22 mouse cellular contexts compared by ENCODE assay signal in genomic region chr15:22934293-22934692, GRCm38 (mm10).
"Had no signal": no experiment of that assay in that cellular context is flagged by ENCODE, and none has a peak within 500 bp of the region (broad histone marks: within the 10 kb centered on the region; RNA-seq: fewer than 3 reads in every experiment).

No protein-coding gene starts in this region.

- ATAC-seq: intestine, postnatal 0 days; liver, embryonic 12.5 days had no signal

- H3K4me2 ChIP-seq: limb, embryonic 12.5 days; liver, embryonic 12.5 days; liver, embryonic 15.5 days; midbrain, embryonic 11.5 days had no signal

- H3K4me3 ChIP-seq: left cerebral cortex, adult 2 months; limb, embryonic 12.5 days; liver, embryonic 12.5 days; liver, embryonic 15.5 days; megakaryocyte, embryonic 14.5 days had no signal

- H3K9ac ChIP-seq: limb, embryonic 12.5 days; liver, embryonic 12.5 days; liver, embryonic 15.5 days had no signal

- H3K36me3 ChIP-seq: limb, embryonic 12.5 days; liver, embryonic 12.5 days; liver, embryonic 15.5 days had no signal

- H3K9me3 ChIP-seq: limb, embryonic 12.5 days; liver, embryonic 12.5 days; liver, embryonic 15.5 days; megakaryocyte, embryonic 14.5 days had no signal

- H3K4me1 ChIP-seq: limb, embryonic 12.5 days; liver, embryonic 12.5 days; liver, embryonic 15.5 days; megakaryocyte, embryonic 14.5 days had no signal

- H3K27me3 ChIP-seq: limb, embryonic 12.5 days; liver, embryonic 12.5 days; liver, embryonic 15.5 days; megakaryocyte, embryonic 14.5 days had no signal

- DNase-seq: kidney, adult 2 months; kidney, postnatal 36 days; layer of hippocampus, postnatal 36 days; liver; lung, adult 2 months; lung, postnatal 14 days; midbrain, embryonic 14.5 days; right cerebral cortex, adult 18-20 months; right cerebral cortex, postnatal 14 days; right cerebral cortex, postnatal 4 days; thymus, adult 2 months; thymus, postnatal 14 days; thymus, postnatal 4 days had no signal

- H3K27ac ChIP-seq: kidney, postnatal 0 days; left cerebral cortex, adult 2 months; limb, embryonic 12.5 days; liver, embryonic 12.5 days; liver, embryonic 15.5 days; stomach, postnatal 0 days had no signal
